Mouse (Mus musculus) MEL (cell line): ENCODE results near the gene Oog4. TPM values are rescaled to one million over a fixed set of nuclear protein-coding genes. Genes with fewer than 3 reads are reported as not detected.
"Not testable (repeated sequence)": the region's sequence is repeated elsewhere in the genome, so short reads cannot be mapped to it uniquely, and the experiment has no call there.

ENCODE experiments used
- DNase-seq: peaks from one replicate; pipeline ENCODE4 v3.0.0; 2011; ENCODE audit warnings: low read depth, low spot score
- H3K27ac ChIP-seq: 2 replicates; pipeline ENCODE4 v1.5.1; 2012; ENCODE audit warnings: low read depth, mild to moderate bottlenecking, control low read depth, low read length, moderate library complexity; ENCODE audit not compliant: control insufficient read depth
- H3K27me3 ChIP-seq, 2 experiments: fragments of 150-350 bp in 1 of 2; sonication (generic) in 1 of 2; 2 replicates each; pipeline ENCODE4 v1.6.1; 2012; ENCODE audit warnings: low read length in 2 of 2, mild to moderate bottlenecking in 2 of 2, improper control_type of control experiment in 1 of 2, moderate library complexity in 1 of 2; ENCODE audit not compliant: insufficient read depth in 2 of 2, control insufficient read depth in 1 of 2
- H3K36me3 ChIP-seq, 2 experiments: 2 replicates each; pipeline ENCODE4 v1.6.1; 2012 to 2014; ENCODE audit warnings: low read length in 2 of 2, improper control_type of control experiment in 1 of 2, inconsistent platforms in 1 of 2, mild to moderate bottlenecking in 1 of 2; ENCODE audit not compliant: insufficient read depth in 2 of 2, control insufficient read depth in 1 of 2
- H3K4me1 ChIP-seq, 2 experiments: fragments of 150-350 bp in 1 of 2; sonication (generic) in 1 of 2; 2 replicates each; pipeline ENCODE4 v1.6.1; 2012; ENCODE audit warnings: low read length in 2 of 2, improper control_type of control experiment in 1 of 2, mild to moderate bottlenecking in 1 of 2; ENCODE audit not compliant: insufficient read depth in 2 of 2, control insufficient read depth in 1 of 2
- H3K4me3 ChIP-seq, 2 experiments: fragments of 150-350 bp in 1 of 2; sonication (generic) in 1 of 2; 2 replicates each; pipeline ENCODE4 v1.5.1; 2012; ENCODE audit warnings: low read depth in 2 of 2, low read length in 2 of 2, mild to moderate bottlenecking in 2 of 2, moderate library complexity in 2 of 2, control low read depth in 1 of 2, improper control_type of control experiment in 1 of 2; ENCODE audit not compliant: control insufficient read depth in 1 of 2, insufficient read depth in 1 of 2
- H3K79me2 ChIP-seq: 2 replicates; pipeline ENCODE4 v1.6.1; 2012; ENCODE audit warnings: mild to moderate bottlenecking, low read length, moderate library complexity; ENCODE audit not compliant: control insufficient read depth, poor library complexity, insufficient read depth
- H3K9ac ChIP-seq: 2 replicates; pipeline ENCODE4 v1.6.1; 2012; ENCODE audit warnings: low read depth, mild to moderate bottlenecking, control low read depth, low read length, moderate library complexity; ENCODE audit not compliant: control insufficient read depth, poor library complexity, severe bottlenecking
- H3K9me3 ChIP-seq: fragments of 150-350 bp; sonication (generic); replicated peaks from 2 replicates; pipeline ENCODE4 v1.6.1; 2012; ENCODE audit warnings: mild to moderate bottlenecking, low read length, improper control_type of control experiment, moderate library complexity; ENCODE audit not compliant: insufficient read depth
- CHD1 ChIP-seq: IDR thresholded peaks from 2 replicates; pipeline ENCODE4 v1.6.1; 2012; ENCODE audit warnings: low read depth, mild to moderate bottlenecking, inconsistent platforms, low read length, improper control_type of control experiment
- CTCF ChIP-seq, 3 experiments: IDR thresholded peaks in 2 of 3; conservative IDR thresholded peaks in 1 of 3; 2 replicates each; pipeline ENCODE4 v1.5.1; 2011 to 2012; ENCODE audit warnings: low read length in 3 of 3, low read depth in 2 of 3, mild to moderate bottlenecking in 2 of 3, improper control_type of control experiment in 1 of 3, inconsistent platforms in 1 of 3, mixed read lengths in 1 of 3, moderate library complexity in 1 of 3; ENCODE audit not compliant: control insufficient read depth in 1 of 3, insufficient read depth in 1 of 3, poor library complexity in 1 of 3, severe bottlenecking in 1 of 3
- E2F4 ChIP-seq: IDR thresholded peaks from 2 replicates; pipeline ENCODE4 v1.6.1; 2011; ENCODE audit warnings: low read depth, low read length, improper control_type of control experiment, borderline replicate concordance
- ELF1 ChIP-seq: IDR thresholded peaks from 2 replicates; pipeline ENCODE4 v1.6.1; 2014; ENCODE audit warnings: low read depth, mild to moderate bottlenecking, inconsistent platforms, low read length, improper control_type of control experiment, moderate library complexity
- EP300 ChIP-seq, 2 experiments: IDR thresholded peaks; 2 replicates each; pipeline ENCODE4 v1.6.1; 2011; ENCODE audit warnings: improper control_type of control experiment in 2 of 2, low read length in 2 of 2, low read depth in 1 of 2, mild to moderate bottlenecking in 1 of 2
- ETS1 ChIP-seq: IDR thresholded peaks from 2 replicates; pipeline ENCODE4 v1.6.1; 2012; ENCODE audit warnings: low read depth, mild to moderate bottlenecking, inconsistent platforms, low read length, improper control_type of control experiment, moderate library complexity
- JUND ChIP-seq: IDR thresholded peaks from 2 replicates; pipeline ENCODE4 v1.6.1; 2011; ENCODE audit warnings: low read depth, mild to moderate bottlenecking, improper control_type of control experiment, low read length
- KAT2A ChIP-seq: conservative IDR thresholded peaks from 2 replicates; pipeline ENCODE4 v1.6.1; 2012; ENCODE audit warnings: low read depth, low read length, improper control_type of control experiment, inconsistent platforms
- MAZ ChIP-seq: IDR thresholded peaks from 2 replicates; pipeline ENCODE4 v1.6.1; 2012; ENCODE audit warnings: low read depth, mild to moderate bottlenecking, inconsistent platforms, low read length, improper control_type of control experiment
- MEF2A ChIP-seq: IDR thresholded peaks from 2 replicates; pipeline ENCODE4 v1.6.1; 2014; ENCODE audit warnings: low read depth, mild to moderate bottlenecking, inconsistent platforms, low read length, improper control_type of control experiment; ENCODE audit not compliant: poor library complexity, insufficient replicate concordance, severe bottlenecking; ENCODE audit errors: extremely low read depth
- MYC ChIP-seq: IDR thresholded peaks from 2 replicates; pipeline ENCODE4 v1.6.1; 2011; ENCODE audit warnings: low read depth, mild to moderate bottlenecking, low read length, improper control_type of control experiment, moderate library complexity
- POLR2AphosphoS2 ChIP-seq: IDR thresholded peaks from 2 replicates; pipeline ENCODE4 v1.6.1; 2011; ENCODE audit warnings: low read length, improper control_type of control experiment
- SMC3 ChIP-seq: IDR thresholded peaks from 2 replicates; pipeline ENCODE4 v1.6.1; 2011; ENCODE audit warnings: low read depth, low read length, improper control_type of control experiment
- TBP ChIP-seq: IDR thresholded peaks from 2 replicates; pipeline ENCODE4 v1.8.0; 2011; ENCODE audit warnings: low read depth, low read length, improper control_type of control experiment
- TCF12 ChIP-seq: IDR thresholded peaks from 2 replicates; pipeline ENCODE4 v1.6.1; 2014; ENCODE audit warnings: low read depth, mild to moderate bottlenecking, inconsistent platforms, low read length, improper control_type of control experiment, moderate library complexity
- USF1 ChIP-seq: IDR thresholded peaks from 2 replicates; pipeline ENCODE4 v1.6.1; 2014; ENCODE audit warnings: low read depth, mild to moderate bottlenecking, inconsistent platforms, low read length, improper control_type of control experiment, moderate library complexity
- USF2 ChIP-seq, 2 experiments: IDR thresholded peaks; 2 replicates each; pipeline ENCODE4 v1.6.1; 2011 to 2012; ENCODE audit warnings: improper control_type of control experiment in 2 of 2, low read length in 2 of 2, borderline replicate concordance in 1 of 2, inconsistent platforms in 1 of 2, low read depth in 1 of 2, mild to moderate bottlenecking in 1 of 2; ENCODE audit not compliant: insufficient read depth in 1 of 2
- ZKSCAN1 ChIP-seq: IDR thresholded peaks from 2 replicates; pipeline ENCODE4 v1.6.1; 2012; ENCODE audit warnings: low read depth, mild to moderate bottlenecking, inconsistent platforms, low read length, improper control_type of control experiment, moderate library complexity
- polyA plus RNA-seq, 2 experiments: library from polyadenylated mRNA; stranded (reverse) in 1 of 2; unstranded in 1 of 2; fragments of >175 nt in 1 of 2; fragments of >200 nt in 1 of 2; gene quantifications; 2 replicates each; pipeline versions ENCODE4 v1.2.1 to v1.2.4; 2012; ENCODE audit warnings: low replicate concordance in 2 of 2, low read depth in 1 of 2; ENCODE audit not compliant: insufficient read length in 2 of 2, insufficient read depth in 1 of 2, missing spikeins in 1 of 2
- total RNA-seq: library from RNA; depleted of rRNA; stranded (reverse); fragments of 300-350 nt; gene quantifications from 2 replicates; pipeline ENCODE4 v1.2.3, GENCODE M21; 2012; rRNA removed

Oog4 gene
- total RNA-seq (not detected in 2 replicates), polyA plus RNA-seq (not detected)

- H3K4me1 ChIP-seq, result no peaks in the 10 kb centered on the region
- no peak within 1 kb of the TSS for H3K4me3 ChIP-seq
- no peak within 1 kb of the TSS for H3K9ac ChIP-seq
- no peaks in the 10 kb centered on the region for H3K9me3 ChIP-seq
- no peak for TF ChIP-seq TCF12
- TF ChIP-seq CTCF (IDR thresholded peaks at IDR 0.05 in 2 of 3, conservative IDR thresholded peaks at IDR 0.05 in 1 of 3; ENCODE audit: control insufficient read depth in 1 of 3, insufficient read depth in 1 of 3, low read depth in 2 of 3, low read length in 3 of 3, poor library complexity in 1 of 3, severe bottlenecking in 1 of 3), result no peak
- no peak for TF ChIP-seq MEF2A
- TF ChIP-seq EP300 (IDR thresholded peaks at IDR 0.05; ENCODE audit: low read depth in 1 of 2, low read length in 2 of 2), result no peak
- TF ChIP-seq USF1, result no peak
- TF ChIP-seq POLR2AphosphoS2, result no peak
- no peak for TF ChIP-seq JUND
- H3K27me3 ChIP-seq, result no peaks in the 10 kb centered on the region
- no peaks in the 10 kb centered on the region for H3K36me3 ChIP-seq
- no peaks in the 10 kb centered on the region for H3K79me2 ChIP-seq
- H3K27ac ChIP-seq, result no peak within 1 kb of the TSS
- no peak for DNase-seq
Observed at GRCm38 (mm10) chr4:143450224-143450623, at the start of gene Oog4. TSS of gene Oog4 (minus strand) at chr4:143450324.

- H3K27me3 ChIP-seq, H3K4me3 ChIP-seq, H3K36me3 ChIP-seq, DNase-seq, H3K79me2 ChIP-seq, H3K27ac ChIP-seq, H3K9me3 ChIP-seq, H3K9ac ChIP-seq, H3K4me1 ChIP-seq: not testable (repeated sequence)
Observed at GRCm38 (mm10) chr4:143426770-143427169, 23.4 kb downstream of the Oog4 start.

GRCm38 (mm10) chr4:143414121-143414520 is 36.0 kb downstream of the Oog4 start:
- Histone ChIP-seq H3K4me1 (no peaks in the 10 kb centered on the region), H3K9ac (no peak overlapping the region), H3K27me3 (no peaks in the 10 kb centered on the region), H3K79me2 (no peaks in the 10 kb centered on the region), H3K4me3 (no peak overlapping the region), H3K36me3 (no peaks in the 10 kb centered on the region), H3K27ac (no peak overlapping the region), H3K9me3 (no peaks in the 10 kb centered on the region)
- DNase-seq, result no peak
- TF ChIP-seq ZKSCAN1 (no peak), MYC (no peak), TBP (no peak), CHD1 (no peak), KAT2A (no peak), POLR2AphosphoS2 (no peak), CTCF (IDR thresholded peaks at IDR 0.05 in 2 of 3, conservative IDR thresholded peaks at IDR 0.05 in 1 of 3; ENCODE audit: control insufficient read depth in 1 of 3, insufficient read depth in 1 of 3, low read depth in 2 of 3, low read length in 3 of 3, poor library complexity in 1 of 3, severe bottlenecking in 1 of 3) (no peak), EP300 (IDR thresholded peaks at IDR 0.05; ENCODE audit: low read depth in 1 of 2, low read length in 2 of 2) (no peak), ETS1 (no peak), MAZ (no peak), E2F4 (no peak), USF2 (IDR thresholded peaks at IDR 0.05; ENCODE audit: borderline replicate concordance in 1 of 2, insufficient read depth in 1 of 2, low read depth in 1 of 2, low read length in 2 of 2) (no peak), ELF1 (no peak), SMC3 (no peak)
- TF ChIP-seq, all 39 proteins: peak for 0
